In genomic region chr10:116788431-116788830, GRCm38 (mm10) we compare ENCODE assay signal across 13 mouse cellular contexts.
"Had no signal": no experiment of that assay in that cellular context is flagged by ENCODE, and none has a peak within 500 bp of the region (broad histone marks: within the 10 kb centered on the region; RNA-seq: fewer than 3 reads in every experiment).

No protein-coding gene starts in this region.

- H3K9me3 ChIP-seq: limb, embryonic 13.5 days; liver, embryonic 12.5 days; liver, embryonic 15.5 days; lung, embryonic 15.5 days; megakaryocyte, embryonic 14.5 days; stomach, embryonic 15.5 days had no signal

- H3K9ac ChIP-seq: limb, embryonic 13.5 days; liver, embryonic 12.5 days; liver, embryonic 15.5 days; lung, embryonic 15.5 days; stomach, embryonic 15.5 days had no signal

- ATAC-seq: liver, embryonic 12.5 days had no signal

- H3K36me3 ChIP-seq: limb, embryonic 13.5 days; liver, embryonic 12.5 days; liver, embryonic 15.5 days; lung, embryonic 15.5 days; stomach, embryonic 15.5 days had no signal

- H3K4me1 ChIP-seq: limb, embryonic 13.5 days; liver, embryonic 12.5 days; liver, embryonic 15.5 days; lung, embryonic 15.5 days; megakaryocyte, embryonic 14.5 days; stomach, embryonic 15.5 days had no signal

- H3K27ac ChIP-seq: kidney, postnatal 0 days; layer of hippocampus, adult 2 months; limb, embryonic 13.5 days; liver, embryonic 12.5 days; liver, embryonic 15.5 days; lung, embryonic 15.5 days; stomach, embryonic 15.5 days had no signal

- H3K27me3 ChIP-seq: limb, embryonic 13.5 days; liver, embryonic 12.5 days; liver, embryonic 15.5 days; lung, embryonic 15.5 days; stomach, embryonic 15.5 days had no signal

- H3K4me3 ChIP-seq: layer of hippocampus, adult 2 months; limb, embryonic 13.5 days; liver, embryonic 12.5 days; liver, embryonic 15.5 days; lung, embryonic 15.5 days; stomach, embryonic 15.5 days had no signal

- H3K4me2 ChIP-seq: limb, embryonic 13.5 days; liver, embryonic 12.5 days; liver, embryonic 15.5 days; lung, embryonic 15.5 days; midbrain, embryonic 11.5 days; stomach, embryonic 15.5 days had no signal

- DNase-seq: liver; lung, postnatal 10 days; right cerebral cortex, postnatal 25 days; thymus, adult 18-20 months had no signal
